Mouse (Mus musculus) bone marrow, adult 2 months (tissue): ENCODE data around the gene Ifitm3. TPM values are rescaled to one million over a fixed set of nuclear protein-coding genes. Genes with fewer than 3 reads are reported as not detected.
"Not testable (repeated sequence)": the region's sequence is repeated elsewhere in the genome, so short reads cannot be mapped to it uniquely, and the experiment has no call there.

ENCODE experiments used
- H3K27ac ChIP-seq: fragments of 200-500 bp; 2 replicates; pipeline ENCODE4 v1.5.1; 2012; ENCODE audit warnings: low read depth, mild to moderate bottlenecking, control low read depth, inconsistent platforms, low read length; ENCODE audit not compliant: control insufficient read depth, poor library complexity, insufficient read depth
- H3K4me1 ChIP-seq: fragments of 200-500 bp; 2 replicates; pipeline ENCODE4 v1.6.1; 2011; ENCODE audit warnings: low read length; ENCODE audit not compliant: control insufficient read depth, insufficient read depth
- H3K4me3 ChIP-seq: fragments of 200-500 bp; replicated peaks from 2 replicates; pipeline ENCODE3; 2011; ENCODE audit warnings: mild to moderate bottlenecking, low read depth, low read length, control low read depth; ENCODE audit not compliant: control insufficient read depth
- CTCF ChIP-seq: fragments of 200-500 bp; IDR thresholded peaks from 2 replicates; pipeline ENCODE4 v1.5.1; 2011; ENCODE audit warnings: low read length, control low read depth; ENCODE audit not compliant: control insufficient read depth, insufficient read depth
- POLR2A ChIP-seq: fragments of 200-500 bp; IDR thresholded peaks from 2 replicates; pipeline ENCODE4 v1.6.1; 2011; ENCODE audit warnings: low read depth, mild to moderate bottlenecking, control low read depth, low read length, borderline replicate concordance; ENCODE audit not compliant: control insufficient read depth
- WGBS: fragments of 180-500 bp; shearing (Covaris S2); methylation state at CpG from one replicate; pipeline ENCODE4 v1.1.7; 2018; 5-methylcytosine and 5-hydroxymethylcytosine counted together
- polyA plus RNA-seq: library from polyadenylated mRNA; stranded (reverse); fragments of >200 nt; gene quantifications from 2 replicates; pipeline ENCODE4 v1.2.4, GENCODE M21; 2011; ENCODE audit warnings: low replicate concordance; ENCODE audit not compliant: missing spikeins, insufficient read depth, insufficient read length

The Ifitm3 gene
- polyA plus RNA-seq, 1 experiment: 209 TPM

GRCm38 (mm10) chr7:140982971-140983370 lies 27.6 kb downstream of the Ifitm3 start:
- 65% methylated on average over 7 of the region's 7 CpGs for WGBS
- no peak overlapping the region for H3K4me3 ChIP-seq
- TF ChIP-seq POLR2A (no peak), CTCF (no peak)
- peaks cover 6% of the 10 kb centered on the region for H3K4me1 ChIP-seq
- no peak overlapping the region for H3K27ac ChIP-seq

- 16% methylated on average over 8 of the region's 8 CpGs for WGBS
- TF ChIP-seq CTCF (no peak), POLR2A (no peak)
- peaks cover 6% of the 10 kb centered on the region for H3K4me1 ChIP-seq
- peak overlapping the region; percentile 34 for H3K27ac ChIP-seq
- H3K4me3 ChIP-seq: no peak overlapping the region
Measured at GRCm38 (mm10) chr7:140981704-140982103, 28.9 kb downstream of the Ifitm3 start.

- H3K4me1 ChIP-seq, H3K4me3 ChIP-seq, H3K27ac ChIP-seq: not testable (repeated sequence)
- WGBS: 60% methylated on average over 9 of the region's 9 CpGs
Measured at GRCm38 (mm10) chr7:140976720-140977119, 33.9 kb downstream of the Ifitm3 start.

DNA sequence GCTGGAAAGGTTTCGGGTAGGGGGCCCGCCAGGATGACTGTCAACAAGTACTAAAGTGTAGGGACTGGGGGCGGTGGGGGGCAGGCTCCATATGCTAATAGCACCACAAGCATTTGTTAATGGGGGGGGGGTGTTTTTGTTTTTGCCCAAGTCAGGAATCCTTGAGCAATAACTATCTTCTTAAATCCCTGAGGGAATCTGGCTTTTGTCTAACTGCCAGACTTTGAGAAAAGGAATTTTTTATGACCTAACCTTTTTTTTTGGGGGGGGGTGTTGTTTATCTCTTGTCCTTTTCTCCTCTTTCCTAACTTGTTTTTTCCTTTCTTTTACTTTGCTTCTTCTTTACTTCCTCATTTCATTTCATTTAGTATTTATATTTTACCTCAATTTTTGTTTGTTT lies 35.1 kb downstream of the Ifitm3 start:
- no peaks in the 10 kb centered on the region; the same call in 1 of the 2 replicates for H3K4me1 ChIP-seq

GRCm38 (mm10) chr7:140974940-140975339 lies 35.6 kb downstream of the Ifitm3 start:
- no peak for TF ChIP-seq CTCF
- TF ChIP-seq POLR2A: no peak
- no peak overlapping the region for H3K27ac ChIP-seq
- no peaks in the 10 kb centered on the region; the same call in 1 of the 2 replicates for H3K4me1 ChIP-seq
- 28% methylated on average over 9 of the region's 9 CpGs for WGBS
- H3K4me3 ChIP-seq: no peak overlapping the region

More for the DNA sequence above, 35.1 kb downstream of the Ifitm3 start:
- 72% methylated on average over 3 of the region's 3 CpGs for WGBS
- H3K27ac ChIP-seq: no peak overlapping the region
- TF ChIP-seq CTCF: no peak
- no peak overlapping the region for H3K4me3 ChIP-seq

- TF ChIP-seq CTCF: no peak
- TF ChIP-seq POLR2A: no peak
Measured at GRCm38 (mm10) chr7:140973396-140974165, 37.0 kb downstream of the Ifitm3 start.

GRCm38 (mm10) chr7:140971479-140972171 lies 38.9 kb downstream of the Ifitm3 start:
- Histone ChIP-seq H3K4me1 (no peaks in the 10 kb centered on the region; the same call in 1 of the 2 replicates), H3K27ac (no peak overlapping the region), H3K4me3 (no peak overlapping the region)
- TF ChIP-seq POLR2A (no peak), CTCF (no peak)
- WGBS: 85% methylated on average over 8 of the region's 8 CpGs

More at GRCm38 (mm10) chr7:140973396-140974165, 37.0 kb downstream of the Ifitm3 start:
- H3K4me3 ChIP-seq: no peak overlapping the region
- no peak overlapping the region for H3K27ac ChIP-seq
- H3K4me1 ChIP-seq: no peaks in the 10 kb centered on the region; the same call in 1 of the 2 replicates
- 61% methylated on average over 14 of the region's 14 CpGs for WGBS

- TF ChIP-seq CTCF (no peak), POLR2A (no peak)
- H3K4me3 ChIP-seq: no peak overlapping the region
- no peaks in the 10 kb centered on the region; the same call in 1 of the 2 replicates for H3K4me1 ChIP-seq
- WGBS: 31% methylated on average over 7 of the region's 7 CpGs
- H3K27ac ChIP-seq: no peak overlapping the region
Measured at GRCm38 (mm10) chr7:140970931-140971330, 39.6 kb downstream of the Ifitm3 start.

- 31% methylated on average over 3 of the region's 3 CpGs for WGBS
- H3K4me1 ChIP-seq, H3K4me3 ChIP-seq, H3K27ac ChIP-seq: not testable (repeated sequence)
Measured at GRCm38 (mm10) chr7:140968710-140969109, 41.9 kb downstream of the Ifitm3 start.
